Mouse (Mus musculus): ENCODE results near the gene Ugdh. TPM values are rescaled to one million over a fixed set of nuclear protein-coding genes. Genes with fewer than 3 reads are reported as not detected.
A peak's percentile ranks its signal among the peaks of the same experiment; 100 is the strongest.

Gene Ugdh
- polyA plus RNA-seq, 1 experiment from 2014 or later = 31.3 TPM

- no peak overlapping the region for H3K4me2 ChIP-seq (ENCODE audit: low read depth, low read length)
- 81% methylated on average over 10 of the region's 10 CpGs for WGBS
- no peak overlapping the region for H3K4me3 ChIP-seq (ENCODE audit: low read depth, low read length)
- no peak overlapping the region for H3K27ac ChIP-seq (ENCODE audit: low read depth, low read length)
- no peaks in the 10 kb centered on the region for H3K9me3 ChIP-seq (ENCODE audit: control insufficient read depth, low read length)
- no peak overlapping the region for H3K9ac ChIP-seq (replicated peaks; ENCODE audit: low read depth, low read length)
- peaks cover 44% of the 10 kb centered on the region for H3K36me3 ChIP-seq (ENCODE audit: control insufficient read depth, insufficient read depth, low read length)
- ATAC-seq (ENCODE audit: low read depth) = no peak
- H3K4me1 ChIP-seq (ENCODE audit: control insufficient read depth, insufficient read depth, low read length) = no peaks in the 10 kb centered on the region
- H3K27me3 ChIP-seq (ENCODE audit: control insufficient read depth, insufficient read depth, low read length) = no peaks in the 10 kb centered on the region
Measured at GRCm38 (mm10) chr5:65419136-65419535, 16.6 kb downstream of the Ugdh start.

GRCm38 (mm10) chr5:65415653-65416458 is 19.9 kb downstream of the Ugdh start:
- Histone ChIP-seq H3K27ac (ENCODE audit: low read depth, low read length) (no peak overlapping the region; the same call in 1 of the 2 replicates), H3K4me1 (ENCODE audit: control insufficient read depth, insufficient read depth, low read length) (no peaks in the 10 kb centered on the region), H3K36me3 (ENCODE audit: control insufficient read depth, insufficient read depth, low read length) (peaks cover 47% of the 10 kb centered on the region), H3K9me3 (ENCODE audit: control insufficient read depth, low read length) (no peaks in the 10 kb centered on the region), H3K9ac (replicated peaks; ENCODE audit: low read depth, low read length) (no peak overlapping the region), H3K4me3 (ENCODE audit: low read depth, low read length) (no peak overlapping the region), H3K27me3 (ENCODE audit: control insufficient read depth, insufficient read depth, low read length) (no peaks in the 10 kb centered on the region), H3K4me2 (ENCODE audit: low read depth, low read length) (no peak overlapping the region; the same call in 1 of the 2 replicates)
- no peak for ATAC-seq (ENCODE audit: low read depth)
- 27% methylated on average over 26 of the region's 26 CpGs for WGBS

GRCm38 (mm10) chr5:65407989-65408388 is 27.8 kb downstream of the Ugdh start:
- no peak overlapping the region for H3K9ac ChIP-seq (replicated peaks; ENCODE audit: low read depth, low read length)
- H3K4me2 ChIP-seq (ENCODE audit: low read depth, low read length) = no peak overlapping the region
- H3K4me1 ChIP-seq (ENCODE audit: control insufficient read depth, insufficient read depth, low read length) = no peaks in the 10 kb centered on the region
- peaks cover 31% of the 10 kb centered on the region for H3K36me3 ChIP-seq (ENCODE audit: control insufficient read depth, insufficient read depth, low read length)
- H3K4me3 ChIP-seq (ENCODE audit: low read depth, low read length) = no peak overlapping the region
- ATAC-seq (ENCODE audit: low read depth) = no peak
- H3K9me3 ChIP-seq (ENCODE audit: control insufficient read depth, low read length) = no peaks in the 10 kb centered on the region
- peak overlapping the region; percentile 56; the same call in 1 of the 2 replicates for H3K27ac ChIP-seq (ENCODE audit: low read depth, low read length)
- WGBS = 34% methylated on average over 12 of the region's 12 CpGs
- H3K27me3 ChIP-seq (ENCODE audit: control insufficient read depth, insufficient read depth, low read length) = no peaks in the 10 kb centered on the region

GRCm38 (mm10) chr5:65401251-65401994 is 34.3 kb downstream of the Ugdh start:
- WGBS = 26% methylated on average over 2 of the region's 2 CpGs
- Histone ChIP-seq H3K9me3 (ENCODE audit: control insufficient read depth, low read length) (no peaks in the 10 kb centered on the region), H3K27me3 (ENCODE audit: control insufficient read depth, insufficient read depth, low read length) (no peaks in the 10 kb centered on the region), H3K9ac (replicated peaks; ENCODE audit: low read depth, low read length) (no peak overlapping the region), H3K4me2 (ENCODE audit: low read depth, low read length) (no peak overlapping the region), H3K36me3 (ENCODE audit: control insufficient read depth, insufficient read depth, low read length) (peaks cover 33% of the 10 kb centered on the region), H3K27ac (ENCODE audit: low read depth, low read length) (no peak overlapping the region), H3K4me1 (ENCODE audit: control insufficient read depth, insufficient read depth, low read length) (no peaks in the 10 kb centered on the region), H3K4me3 (ENCODE audit: low read depth, low read length) (no peak overlapping the region)
- peak; percentile 77; the same call in 1 of the 2 replicates for ATAC-seq (ENCODE audit: low read depth)

- H3K4me1 ChIP-seq (ENCODE audit: control insufficient read depth, insufficient read depth, low read length) = peaks cover 8% of the 10 kb centered on the region
- H3K4me2 ChIP-seq (ENCODE audit: low read depth, low read length) = no peak overlapping the region
- H3K9me3 ChIP-seq (ENCODE audit: control insufficient read depth, low read length) = no peaks in the 10 kb centered on the region
- H3K27me3 ChIP-seq (ENCODE audit: control insufficient read depth, insufficient read depth, low read length) = no peaks in the 10 kb centered on the region; the same call in 1 of the 2 replicates
- H3K4me3 ChIP-seq (ENCODE audit: low read depth, low read length) = no peak overlapping the region
- peaks cover 5% of the 10 kb centered on the region for H3K36me3 ChIP-seq (ENCODE audit: control insufficient read depth, insufficient read depth, low read length)
- ATAC-seq (ENCODE audit: low read depth) = no peak
- H3K27ac ChIP-seq (ENCODE audit: low read depth, low read length) = no peak overlapping the region
- WGBS = 92% methylated on average over 7 of the region's 7 CpGs
- H3K9ac ChIP-seq (replicated peaks; ENCODE audit: low read depth, low read length) = no peak overlapping the region
Measured at GRCm38 (mm10) chr5:65394425-65394824, 41.3 kb downstream of the Ugdh start.

- Histone ChIP-seq H3K9me3 (ENCODE audit: control insufficient read depth, low read length) (no peaks in the 10 kb centered on the region), H3K4me1 (ENCODE audit: control insufficient read depth, insufficient read depth, low read length) (peaks cover 8% of the 10 kb centered on the region), H3K27ac (ENCODE audit: low read depth, low read length) (peak overlapping the region; percentile 94), H3K36me3 (ENCODE audit: control insufficient read depth, insufficient read depth, low read length) (peaks cover 24% of the 10 kb centered on the region), H3K27me3 (ENCODE audit: control insufficient read depth, insufficient read depth, low read length) (no peaks in the 10 kb centered on the region; the same call in 1 of the 2 replicates), H3K4me2 (ENCODE audit: low read depth, low read length) (peak overlapping the region; percentile 56), H3K9ac (replicated peaks; ENCODE audit: low read depth, low read length) (peak overlapping the region; percentile 98; the same call in 1 of the 2 replicates), H3K4me3 (ENCODE audit: low read depth, low read length) (peak overlapping the region; percentile 95)
- ATAC-seq (ENCODE audit: low read depth) = peak; percentile 38
- WGBS = 3% methylated on average over 12 of the region's 12 CpGs
Measured at GRCm38 (mm10) chr5:65391753-65392152, 44.0 kb downstream of the Ugdh start.

- H3K27me3 ChIP-seq (ENCODE audit: control insufficient read depth, insufficient read depth, low read length) = no peaks in the 10 kb centered on the region; the same call in 1 of the 2 replicates
- no peaks in the 10 kb centered on the region for H3K9me3 ChIP-seq (ENCODE audit: control insufficient read depth, low read length)
- ATAC-seq (ENCODE audit: low read depth) = peak; percentile 98
- H3K4me1 ChIP-seq (ENCODE audit: control insufficient read depth, insufficient read depth, low read length) = peaks cover 8% of the 10 kb centered on the region
- peak within 1 kb of the TSS; percentile 95 for H3K4me3 ChIP-seq (ENCODE audit: low read depth, low read length)
- under 1% methylated on average over 83 of the region's 83 CpGs for WGBS
- peak within 1 kb of the TSS; percentile 98 for H3K9ac ChIP-seq (replicated peaks; ENCODE audit: low read depth, low read length)
- H3K36me3 ChIP-seq (ENCODE audit: control insufficient read depth, insufficient read depth, low read length) = peaks cover 24% of the 10 kb centered on the region
- H3K27ac ChIP-seq (ENCODE audit: low read depth, low read length) = peak within 1 kb of the TSS; percentile 94
- H3K4me2 ChIP-seq (ENCODE audit: low read depth, low read length) = peak within 1 kb of the TSS; percentile 59
Measured at GRCm38 (mm10) chr5:65390648-65391644, 44.8 kb downstream of the Ugdh start, which contains the start of the genes Rpl9 and Lias. Gene Rpl9 (minus strand): TSS chr5:65391444. Gene Lias (plus strand): TSS chr5:65391497.
